Mouse (Mus musculus) stomach, postnatal 0 days (tissue): ENCODE data around the gene Xrcc2. TPM values are rescaled to one million over a fixed set of nuclear protein-coding genes. Genes with fewer than 3 reads are reported as not detected.

Experiments used
- ATAC-seq: fragments of 200-750 bp; cut with Nextera tagmentation; 2 replicates; pipeline ENCODE4 v1.8.0; 2017; ENCODE audit not compliant: low FRiP score, low TSS enrichment
- DNase-seq: peaks from one replicate; pipeline ENCODE4 v3.0.0-alpha.2; 2016; ENCODE audit warnings: low spot score
- H3K27ac ChIP-seq: fragments of 300-500 bp; sonication (generic); replicated peaks from 2 replicates; pipeline ENCODE4 v1.5.1; 2014; ENCODE audit warnings: mild to moderate bottlenecking, control low read depth
- H3K27me3 ChIP-seq: fragments of 300-500 bp; sonication (generic); 2 replicates; pipeline ENCODE4 v1.6.1; 2014; ENCODE audit warnings: low read length; ENCODE audit not compliant: control insufficient read depth, insufficient read depth
- H3K36me3 ChIP-seq: fragments of 300-500 bp; sonication (generic); 2 replicates; pipeline ENCODE4 v1.6.1; 2014; ENCODE audit warnings: low read length, mixed read lengths; ENCODE audit not compliant: control insufficient read depth, insufficient read depth
- H3K4me1 ChIP-seq: fragments of 300-500 bp; sonication (generic); replicated peaks from 2 replicates; pipeline ENCODE4 v1.6.1; 2014; ENCODE audit warnings: antibody characterized with exemption; ENCODE audit not compliant: control insufficient read depth, insufficient read depth
- H3K4me2 ChIP-seq: fragments of 300-500 bp; sonication (generic); replicated peaks from 2 replicates; pipeline ENCODE4 v1.6.1; 2014; ENCODE audit warnings: low read depth, mild to moderate bottlenecking, control low read depth, moderate library complexity
- H3K4me3 ChIP-seq: fragments of 300-500 bp; sonication (generic); 2 replicates; pipeline ENCODE4 v1.5.1; 2014; ENCODE audit warnings: low read depth, low read length, control low read depth
- H3K9ac ChIP-seq: fragments of 300-500 bp; sonication (generic); 2 replicates; pipeline ENCODE4 v1.6.1; 2014; ENCODE audit warnings: mild to moderate bottlenecking, low read length, control low read depth, mixed read lengths
- H3K9me3 ChIP-seq: fragments of 300-500 bp; sonication (generic); 2 replicates; pipeline ENCODE4 v1.6.1; 2016; ENCODE audit warnings: low read length; ENCODE audit not compliant: control insufficient read depth
- CTCF ChIP-seq: IDR thresholded peaks from 2 replicates; pipeline ENCODE4 v1.5.1; 2016; ENCODE audit warnings: antibody characterized with exemption, low read depth, mild to moderate bottlenecking, moderate library complexity
- EP300 ChIP-seq: optimal IDR thresholded peaks from 2 replicates; pipeline ENCODE3; 2016; ENCODE audit warnings: antibody characterized with exemption
- WGBS: fragments of 180-500 bp; shearing (Covaris S2); extraction: QIAGEN DNeasy Blood & Tissue Kit; methylation state at CpG from one replicate; pipeline ENCODE4 v1.1.7; 2014; 5-methylcytosine and 5-hydroxymethylcytosine counted together
- polyA plus RNA-seq: library from polyadenylated mRNA; unstranded; fragments of >200 nt; fragmentation: Nextera tagmentation; extraction: Ambion mirVana; gene quantifications from 2 replicates; pipeline ENCODE4 v1.2.1, GENCODE M21; 2015

The Xrcc2 gene
- polyA plus RNA-seq, 1 experiment from 2014 or later = 2.1 TPM

DNA sequence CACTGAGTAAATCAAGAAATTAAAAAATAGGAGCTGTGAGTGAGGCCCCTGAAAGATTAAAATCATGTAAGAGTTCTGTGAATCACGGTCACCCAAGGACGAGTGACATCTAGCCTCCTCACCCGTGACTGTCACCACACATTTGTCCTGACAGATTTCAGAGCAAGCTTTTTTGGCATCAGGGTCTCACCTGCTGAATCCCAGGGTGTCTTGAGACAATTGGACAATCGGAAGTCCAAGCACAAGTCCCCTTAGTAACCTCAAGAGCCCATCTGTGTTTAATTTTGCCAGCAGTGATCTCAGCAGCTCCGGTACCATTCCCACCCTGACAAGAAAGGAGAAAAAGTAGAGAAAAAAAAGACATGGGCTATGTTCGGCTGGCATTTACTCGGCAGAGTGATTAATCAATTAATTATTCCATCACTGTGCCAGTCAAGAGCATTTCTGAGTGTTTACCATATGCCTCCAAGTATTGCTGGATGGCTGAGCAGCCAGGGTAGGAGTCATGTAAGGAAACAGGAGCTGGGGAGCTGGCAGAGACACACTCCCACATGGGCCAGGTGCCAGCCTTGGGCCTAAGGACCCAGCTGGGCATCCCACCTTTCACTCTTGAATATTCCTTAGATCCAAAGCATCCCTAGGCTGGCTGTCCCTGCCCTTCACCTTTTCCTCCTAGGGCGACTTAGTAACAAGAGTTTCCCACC lies 59.8 kb downstream of the Xrcc2 start:
- no peak overlapping the region for H3K4me3 ChIP-seq
- H3K27me3 ChIP-seq = no peaks in the 10 kb centered on the region
- DNase-seq (no peak), ATAC-seq (no peak)
- no peak for TF ChIP-seq CTCF
- TF ChIP-seq EP300 = no peak
- no peaks in the 10 kb centered on the region for H3K36me3 ChIP-seq
- WGBS = 82% methylated on average over 8 of the region's 8 CpGs
- no peak overlapping the region for H3K4me2 ChIP-seq
- H3K9me3 ChIP-seq = no peaks in the 10 kb centered on the region
- H3K27ac ChIP-seq = no peak overlapping the region
- H3K9ac ChIP-seq = no peak overlapping the region
- H3K4me1 ChIP-seq = no peaks in the 10 kb centered on the region

DNA sequence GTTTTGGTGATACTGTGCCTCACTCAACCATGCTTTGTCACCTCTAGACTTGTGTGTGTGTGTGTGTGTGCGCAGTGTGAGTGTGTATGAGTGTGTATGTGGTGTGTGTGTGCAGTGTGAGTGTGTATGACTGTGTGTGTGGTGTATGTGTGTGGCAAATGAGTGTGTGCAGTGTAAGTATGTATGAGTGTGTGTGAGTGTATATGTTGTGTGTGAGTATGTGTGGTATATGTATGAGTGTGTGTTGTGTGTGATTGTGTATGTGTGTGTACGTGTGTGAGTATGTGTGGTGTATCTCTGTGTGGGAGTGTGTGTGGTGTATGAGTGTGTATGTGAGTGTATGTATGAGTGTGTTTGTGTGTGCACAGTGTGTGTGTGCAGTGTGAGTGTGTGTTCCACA lies 61.1 kb downstream of the Xrcc2 start:
- Histone ChIP-seq H3K9ac (no peak overlapping the region), H3K36me3 (no peaks in the 10 kb centered on the region), H3K4me1 (no peaks in the 10 kb centered on the region), H3K27ac (no peak overlapping the region), H3K4me3 (no peak overlapping the region), H3K9me3 (no peaks in the 10 kb centered on the region), H3K27me3 (no peaks in the 10 kb centered on the region), H3K4me2 (no peak overlapping the region)
- no peak for DNase-seq
- 99% methylated on average over 2 of the region's 2 CpGs for WGBS
- TF ChIP-seq CTCF (no peak), EP300 (no peak)
- ATAC-seq = no peak

GRCm38 (mm10) chr5:25642741-25643140 lies 62.9 kb downstream of the Xrcc2 start:
- H3K36me3 ChIP-seq = no peaks in the 10 kb centered on the region
- peak; percentile 59 for ATAC-seq
- TF ChIP-seq CTCF (no peak), EP300 (no peak)
- no peak overlapping the region for H3K4me3 ChIP-seq
- H3K27me3 ChIP-seq = no peaks in the 10 kb centered on the region
- H3K4me2 ChIP-seq = no peak overlapping the region
- no peak overlapping the region for H3K9ac ChIP-seq
- 89% methylated on average over 1 of the region's 1 CpGs for WGBS
- DNase-seq = no peak
- H3K27ac ChIP-seq = no peak overlapping the region
- H3K4me1 ChIP-seq = no peaks in the 10 kb centered on the region
- no peaks in the 10 kb centered on the region for H3K9me3 ChIP-seq

Other genes with a start within 250 kb of the Xrcc2 start
- gene Kmt2c, start 207.0 kb downstream of the Xrcc2 start, polyA plus RNA-seq = 7.6 and 8.3 TPM in 2 replicates
- 0.05 and 0.06 TPM in 2 replicates for gene Cct8l1, start 189.8 kb downstream of the Xrcc2 start, polyA plus RNA-seq
- 4.8 and 6.3 TPM in 2 replicates for gene Actr3b, start 54.2 kb upstream of the Xrcc2 start, polyA plus RNA-seq
- 0.05 and 0.06 TPM in 2 replicates for gene Gm21663, start 236.6 kb upstream of the Xrcc2 start, polyA plus RNA-seq
- not detected in 2 replicates for gene Gm21671, start 248.6 kb upstream of the Xrcc2 start, polyA plus RNA-seq